Mouse (Mus musculus) neutrophil, adult 83 days (primary cell): ENCODE data around the gene Ccdc107. TPM values are rescaled to one million over a fixed set of nuclear protein-coding genes. Genes with fewer than 3 reads are reported as not detected.

Source experiments
- total RNA-seq, 2 experiments: library from RNA; stranded (reverse); gene quantifications; one replicate each; pipeline ENCODE4 v1.2.4; 2023

The Ccdc107 gene
- 1 to 10 TPM; 4.0 to 7.5 TPM for total RNA-seq

GRCm38 (mm10) chr4:43492821-43493185, at the start of gene Ccdc107:
Gene Ccdc107, plus strand, starts transcription at chr4:43492900.

DNA sequence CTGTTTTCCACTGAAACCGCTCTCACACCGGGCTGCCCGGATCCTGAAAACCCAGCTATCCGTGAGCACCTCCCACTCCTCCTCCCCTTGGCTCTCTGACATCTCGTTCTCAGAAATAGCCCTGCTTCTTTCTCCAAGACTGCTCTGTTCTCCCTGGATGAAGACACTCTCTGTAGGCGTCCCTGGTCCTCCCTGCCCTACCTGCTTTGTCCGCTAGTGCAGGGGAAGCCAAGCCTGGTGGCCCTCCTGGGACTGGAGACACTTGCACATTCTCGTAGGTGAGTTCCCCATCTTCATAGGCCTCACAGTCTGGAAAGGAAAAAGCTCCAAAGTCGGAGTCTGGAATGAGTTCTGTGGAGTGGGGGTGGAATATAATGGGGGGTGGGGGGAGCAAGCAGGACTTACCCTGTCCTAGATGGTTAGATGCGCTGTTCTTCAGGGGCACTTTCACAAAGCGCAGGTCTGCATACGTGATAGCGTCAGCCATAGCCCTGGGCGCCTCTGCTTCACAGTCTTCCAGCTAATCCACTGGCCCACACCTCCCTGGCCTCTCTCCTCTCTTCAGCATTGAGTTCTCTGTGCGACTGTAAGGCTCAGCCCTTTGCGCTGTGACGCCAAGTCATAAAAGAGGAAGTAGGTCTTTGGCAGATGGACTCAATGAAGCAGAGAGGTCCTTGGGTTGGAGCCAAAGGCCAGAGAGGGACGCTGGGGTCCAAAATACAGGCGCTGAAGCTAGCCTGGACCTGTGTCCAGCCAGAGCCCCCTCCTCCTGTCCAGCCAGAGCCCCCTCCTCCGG, 38.5 kb upstream of the Ccdc107 start, which contains the start of gene Cd72:
Gene Cd72, minus strand, starts transcription at position 588 of the 796 bp plus-strand sequence.

GRCm38 (mm10) chr4:43483535-43484091, 9.1 kb upstream of the Ccdc107 start, which contains the start of gene Sit1:
Gene Sit1, minus strand, starts transcription at chr4:43483734.

GRCm38 (mm10) chr4:43499407-43500333, 7.0 kb downstream of the Ccdc107 start, which contains the start of gene Arhgef39:
Gene Arhgef39, minus strand, starts transcription at chr4:43499695.

DNA sequence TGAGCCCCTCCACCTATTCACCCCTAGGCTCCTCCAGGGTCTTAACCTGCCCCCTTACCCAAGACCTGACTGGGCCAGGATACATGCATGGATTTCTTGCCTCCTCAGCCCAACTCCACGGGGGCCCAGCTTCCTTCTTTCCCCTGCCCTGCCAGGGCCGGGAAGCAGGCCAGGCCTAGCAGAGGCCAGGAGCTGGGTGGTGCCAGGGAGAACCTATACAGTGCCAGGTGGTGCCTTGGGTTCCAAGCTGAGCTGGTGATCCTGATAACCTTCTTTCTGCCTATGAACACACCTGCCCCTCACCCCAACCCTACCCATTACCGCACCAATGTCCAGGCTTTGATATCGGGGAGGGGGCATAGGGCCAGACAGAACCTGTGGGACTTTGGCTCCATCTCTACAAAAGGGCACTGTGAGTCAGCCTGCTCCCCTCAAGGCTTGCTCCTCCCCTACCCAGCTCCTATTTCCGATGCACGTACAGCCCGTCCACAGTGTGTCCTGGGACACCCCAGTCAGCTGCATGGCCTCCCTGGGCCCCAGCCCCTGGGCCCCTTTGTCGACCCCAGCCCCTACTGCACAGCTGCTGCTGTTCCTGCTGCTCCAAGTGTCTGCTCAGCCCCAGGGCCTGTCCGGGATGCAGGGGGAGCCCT, 14.0 kb downstream of the Ccdc107 start, which contains the start of gene Car9:
Gene Car9, plus strand, starts transcription at position 431 of the 650 bp plus-strand sequence.

Other genes starting within 250 kb of the Ccdc107 start
- not detected for gene Atp8b5, start 225.7 kb upstream of the Ccdc107 start, total RNA-seq
- gene Rusc2, start 110.9 kb upstream of the Ccdc107 start, total RNA-seq = 1 to 10 TPM; 2.5 to 3.2 TPM
- not detected for gene Fam166b, start 63.8 kb upstream of the Ccdc107 start, total RNA-seq
- gene Tesk1, start 51.0 kb upstream of the Ccdc107 start, total RNA-seq = 1 to 10 TPM; 4.2 to 7.0 TPM
- gene Cd72, start 38.3 kb upstream of the Ccdc107 start, total RNA-seq = 1 to 10 TPM; 3.0 to 5.0 TPM
- not detected for gene Sit1, start 9.2 kb upstream of the Ccdc107 start, total RNA-seq
- 10 to 100 TPM; 27.3 to 36.2 TPM for gene Arhgef39, start 6.8 kb downstream of the Ccdc107 start, total RNA-seq
- gene Car9, start 14.1 kb downstream of the Ccdc107 start, total RNA-seq = 1 to 10 TPM; 1.1 to 1.2 TPM
- gene Tpm2, start 30.9 kb downstream of the Ccdc107 start, total RNA-seq = 1 to 10 TPM; 1.8 TPM
- 10 to 100 TPM; 49.0 to 54.9 TPM for gene Creb3, start 69.4 kb downstream of the Ccdc107 start, total RNA-seq
- 100 to 1,000 TPM; 552 to 557 TPM for gene Tln1, start 69.8 kb downstream of the Ccdc107 start, total RNA-seq
- 10 to 100 TPM; 50.0 to 56.1 TPM for gene Rgp1, start 85.8 kb downstream of the Ccdc107 start, total RNA-seq
- gene Gba2, start 86.0 kb downstream of the Ccdc107 start, total RNA-seq = 10 to 100 TPM; 30.8 to 30.9 TPM
- not detected for gene Msmp, start 91.6 kb downstream of the Ccdc107 start, total RNA-seq
- gene Npr2, start 139.0 kb downstream of the Ccdc107 start, total RNA-seq = under 1 TPM; 0.26 to 0.42 TPM
- not detected for gene Spag8, start 160.7 kb downstream of the Ccdc107 start, total RNA-seq
- gene Hint2, start 163.6 kb downstream of the Ccdc107 start, total RNA-seq = 10 to 100 TPM; 12.7 to 17.6 TPM
- gene Tmem8b, start 176.1 kb downstream of the Ccdc107 start, total RNA-seq = under 1 TPM; 0.31 to 0.57 TPM
- gene Fam221b, start 176.2 kb downstream of the Ccdc107 start, total RNA-seq = under 1 TPM in 1 of 2 experiments, not detected in 1; 0.09 TPM
- gene Olfr70, start 207.9 kb downstream of the Ccdc107 start, total RNA-seq = not detected
- gene Olfr71, start 217.4 kb downstream of the Ccdc107 start, total RNA-seq = not detected
- not detected for gene Hrct1, start 234.3 kb downstream of the Ccdc107 start, total RNA-seq
- not detected for gene Spaar, start 237.1 kb downstream of the Ccdc107 start, total RNA-seq